Mouse (Mus musculus) hindbrain, embryonic 15.5 days (tissue): ENCODE results near the gene Numa1. TPM values are rescaled to one million over a fixed set of nuclear protein-coding genes. Genes with fewer than 3 reads are reported as not detected.
A peak's percentile ranks its signal among the peaks of the same experiment; 100 is the strongest.
"Not testable (repeated sequence)": the region's sequence is repeated elsewhere in the genome, so short reads cannot be mapped to it uniquely, and the experiment has no call there.

Experiments used
- ATAC-seq: fragments of 200-750 bp; cut with Nextera tagmentation; 2 replicates; pipeline ENCODE4 v1.8.0; 2017; ENCODE audit warnings: low read depth, moderate number of reproducible peaks, moderate TSS enrichment; ENCODE audit not compliant: low FRiP score
- H3K27ac ChIP-seq: fragments of 300-500 bp; sonication (generic); replicated peaks from 2 replicates; pipeline ENCODE4 v1.5.1; 2015; ENCODE audit warnings: mild to moderate bottlenecking, inconsistent platforms
- H3K27me3 ChIP-seq: fragments of 300-500 bp; sonication (generic); 2 replicates; pipeline ENCODE4 v1.6.1; 2015; ENCODE audit warnings: control low read depth, inconsistent platforms
- H3K36me3 ChIP-seq: fragments of 300-500 bp; sonication (generic); 2 replicates; pipeline ENCODE4 v1.6.1; 2015; ENCODE audit warnings: control low read depth, inconsistent platforms
- H3K4me1 ChIP-seq: fragments of 300-500 bp; sonication (generic); replicated peaks from 2 replicates; pipeline ENCODE4 v1.6.1; 2015; ENCODE audit warnings: control low read depth, inconsistent platforms
- H3K4me2 ChIP-seq: fragments of 300-500 bp; sonication (generic); 2 replicates; pipeline ENCODE4 v1.6.1; 2015; ENCODE audit warnings: moderate library complexity, mild to moderate bottlenecking, inconsistent platforms
- H3K4me3 ChIP-seq: fragments of 300-500 bp; sonication (generic); 2 replicates; pipeline ENCODE4 v1.5.1; 2015; ENCODE audit warnings: mild to moderate bottlenecking, inconsistent platforms
- H3K9ac ChIP-seq: fragments of 300-500 bp; sonication (generic); 2 replicates; pipeline ENCODE4 v1.6.1; 2015; ENCODE audit warnings: inconsistent platforms
- H3K9me3 ChIP-seq: fragments of 300-500 bp; sonication (generic); 2 replicates; pipeline ENCODE4 v1.6.1; 2016; ENCODE audit warnings: control low read depth, inconsistent platforms
- WGBS: fragments of 180-500 bp; shearing (Covaris S2); methylation state at CpG from one replicate; pipeline ENCODE4 v1.1.7; 2015; 5-methylcytosine and 5-hydroxymethylcytosine counted together
- polyA plus RNA-seq: library from polyadenylated mRNA; unstranded; fragments of >200 nt; fragmentation: Nextera tagmentation; extraction: Ambion mirVana; gene quantifications from 2 replicates; pipeline ENCODE4 v1.2.1, GENCODE M21; 2015

Numa1 gene
- polyA plus RNA-seq, 1 experiment from 2014 or later: 46.5 TPM

DNA sequence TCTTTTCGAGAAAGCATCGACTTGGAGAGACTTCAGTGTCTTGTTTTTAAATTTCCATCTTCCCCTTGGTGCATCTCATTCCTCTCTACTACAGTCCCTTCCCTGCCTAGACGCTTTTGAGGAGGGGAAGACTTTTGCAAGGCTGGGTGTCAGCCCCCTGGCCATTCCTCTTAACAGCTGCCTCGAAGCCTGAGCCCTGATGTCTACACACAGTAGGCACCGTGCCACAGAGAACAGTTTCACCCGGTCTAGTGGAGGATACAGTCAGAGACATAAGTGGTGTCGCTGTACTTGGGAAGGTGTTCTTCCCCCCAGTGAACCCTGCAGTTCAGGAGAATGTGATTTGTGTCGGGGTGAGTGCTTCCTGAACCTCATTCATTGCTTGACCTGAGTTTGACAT, 27.2 kb upstream of the Numa1 start:
- peaks cover 23% of the 10 kb centered on the region for H3K36me3 ChIP-seq
- 74% methylated on average over 8 of the region's 8 CpGs for WGBS
- no peaks in the 10 kb centered on the region for H3K27me3 ChIP-seq
- no peaks in the 10 kb centered on the region for H3K9me3 ChIP-seq
- H3K4me3 ChIP-seq: peak overlapping the region; percentile 87
- no peak for ATAC-seq
- peak overlapping the region; percentile 64 for H3K4me2 ChIP-seq
- H3K9ac ChIP-seq: peak overlapping the region; percentile 93; the same call in 1 of the 2 replicates
- no peak overlapping the region for H3K27ac ChIP-seq
- H3K4me1 ChIP-seq: peaks cover 31% of the 10 kb centered on the region

DNA sequence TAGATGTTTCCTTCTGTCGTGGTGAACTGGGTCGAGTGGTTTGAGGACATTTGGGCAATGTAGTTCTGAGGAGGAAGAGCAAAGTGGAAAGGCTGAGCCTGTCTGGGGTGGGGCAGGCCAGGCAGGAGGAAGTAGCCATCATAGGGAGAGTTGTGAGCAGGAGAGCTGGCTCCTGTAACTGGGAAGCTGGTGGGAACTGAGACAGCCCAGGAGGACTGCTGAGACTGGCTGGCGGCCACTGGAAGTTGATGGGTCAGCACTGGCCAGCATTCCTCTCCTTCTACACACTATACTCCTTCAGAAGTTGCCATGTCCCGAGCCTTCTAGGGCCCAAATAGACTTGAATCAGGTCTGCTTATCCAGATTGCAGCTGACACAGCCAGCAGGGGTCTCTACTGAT, 25.5 kb upstream of the Numa1 start:
- Histone ChIP-seq H3K9ac (no peak overlapping the region), H3K27me3 (no peaks in the 10 kb centered on the region), H3K9me3 (no peaks in the 10 kb centered on the region), H3K27ac (no peak overlapping the region), H3K36me3 (peaks cover 35% of the 10 kb centered on the region), H3K4me3 (no peak overlapping the region), H3K4me1 (peaks cover 31% of the 10 kb centered on the region), H3K4me2 (no peak overlapping the region)
- WGBS: 77% methylated on average over 4 of the region's 4 CpGs
- no peak for ATAC-seq

GRCm38 (mm10) chr7:101910138-101910537, 23.8 kb upstream of the Numa1 start:
- 94% methylated on average over 4 of the region's 4 CpGs for WGBS
- Histone ChIP-seq H3K36me3 (peaks cover 48% of the 10 kb centered on the region), H3K4me3 (no peak overlapping the region), H3K27ac (no peak overlapping the region), H3K27me3 (no peaks in the 10 kb centered on the region), H3K4me2 (no peak overlapping the region), H3K9me3 (no peaks in the 10 kb centered on the region), H3K4me1 (peaks cover 26% of the 10 kb centered on the region), H3K9ac (no peak overlapping the region)
- ATAC-seq: no peak

DNA sequence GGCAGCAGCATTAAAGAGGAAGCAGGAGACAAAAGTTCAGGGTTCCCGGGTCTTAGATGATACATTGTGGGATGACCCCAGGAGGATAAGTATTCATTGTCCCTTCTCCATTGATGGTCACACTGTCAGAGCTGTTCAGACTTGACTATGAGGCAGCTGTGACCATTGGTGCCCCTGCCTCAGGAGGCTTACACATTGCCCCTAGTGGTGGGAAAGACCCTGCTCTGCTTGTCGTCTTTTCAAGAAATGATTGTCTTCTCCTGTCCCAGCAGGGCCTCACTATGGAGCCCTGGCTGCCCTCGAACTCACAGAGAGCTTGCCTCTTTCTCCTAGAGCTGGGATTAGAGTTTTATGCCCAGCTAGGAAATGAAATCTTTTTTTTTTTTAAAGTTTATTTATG, 21.9 kb upstream of the Numa1 start:
- Histone ChIP-seq H3K4me2 (no peak overlapping the region), H3K4me1 (peaks cover 16% of the 10 kb centered on the region), H3K27me3 (no peaks in the 10 kb centered on the region), H3K4me3 (no peak overlapping the region), H3K36me3 (peaks cover 48% of the 10 kb centered on the region), H3K9me3 (no peaks in the 10 kb centered on the region), H3K9ac (no peak overlapping the region), H3K27ac (no peak overlapping the region)
- no peak for ATAC-seq
- WGBS: 57% methylated on average over 3 of the region's 3 CpGs

DNA sequence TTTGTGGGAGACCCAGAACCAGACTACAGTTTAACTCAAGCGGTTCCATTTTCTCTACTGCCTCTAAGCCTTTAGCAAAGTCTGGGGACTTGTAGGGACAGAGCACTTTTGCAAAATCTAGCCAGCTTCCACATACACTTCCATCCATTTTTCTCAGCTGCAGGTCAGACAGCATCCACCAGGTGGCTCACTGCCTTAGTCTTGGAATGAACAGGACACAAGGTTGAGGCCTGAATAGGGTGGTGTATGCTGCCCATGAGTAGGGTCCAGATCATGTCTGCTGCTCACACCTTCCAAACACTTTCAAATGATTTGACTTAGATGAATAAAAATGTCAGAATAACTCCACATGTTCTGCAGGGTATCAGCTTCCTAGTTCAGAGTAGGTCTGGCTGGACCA, 15.8 kb upstream of the Numa1 start:
- peak; percentile 81; the same call in 1 of the 2 replicates for ATAC-seq
- Histone ChIP-seq H3K36me3 (peaks cover 15% of the 10 kb centered on the region), H3K4me3 (no peak overlapping the region), H3K9me3 (no peaks in the 10 kb centered on the region), H3K4me2 (no peak overlapping the region), H3K27me3 (no peaks in the 10 kb centered on the region), H3K4me1 (no peaks in the 10 kb centered on the region), H3K9ac (no peak overlapping the region), H3K27ac (no peak overlapping the region)
- 11% methylated on average over 1 of the region's 1 CpGs for WGBS

DNA sequence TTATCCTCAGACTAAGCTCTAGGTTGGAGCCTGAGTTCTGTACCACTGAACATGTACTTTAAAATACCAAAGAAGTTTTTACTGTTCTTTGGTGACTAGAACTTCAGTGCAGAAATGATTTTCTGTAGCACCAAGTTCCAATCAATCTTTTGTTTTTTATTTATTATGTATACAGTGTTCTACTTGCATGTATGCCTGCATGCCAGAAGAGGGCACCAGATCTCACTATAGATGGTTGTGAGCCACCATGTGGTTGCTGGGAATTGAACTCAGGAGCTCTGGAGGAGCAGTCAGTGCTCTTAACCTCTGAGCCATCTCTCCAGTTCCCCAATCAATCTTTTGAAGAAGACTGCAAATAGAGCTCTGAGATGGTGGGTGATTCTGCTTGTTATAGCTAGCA, 8.0 kb upstream of the Numa1 start:
- not testable (repeated sequence) for H3K9ac ChIP-seq, H3K27me3 ChIP-seq, H3K27ac ChIP-seq, H3K4me3 ChIP-seq, H3K36me3 ChIP-seq, ATAC-seq, H3K9me3 ChIP-seq, H3K4me1 ChIP-seq, H3K4me2 ChIP-seq

DNA sequence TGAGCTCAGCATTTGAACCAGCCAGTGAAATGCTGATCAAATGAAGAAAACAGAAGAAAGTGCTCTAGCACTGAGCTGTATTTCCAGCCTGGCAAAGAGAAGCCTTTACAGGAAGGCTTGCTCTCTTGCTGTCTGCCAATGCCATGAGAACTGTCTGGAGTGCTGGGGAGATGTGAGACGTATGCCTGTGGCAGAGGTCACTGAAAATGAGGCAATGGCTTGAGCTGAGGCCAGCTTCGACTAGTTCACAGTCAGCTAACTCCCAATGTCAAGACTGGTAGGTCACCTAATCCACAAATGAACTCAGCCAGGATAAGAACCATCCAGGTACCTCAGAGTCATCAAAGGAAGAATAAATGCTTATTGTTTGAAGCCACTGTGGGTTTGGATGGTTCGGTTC, 5.8 kb upstream of the Numa1 start:
- Histone ChIP-seq H3K4me1 (peaks cover 6% of the 10 kb centered on the region), H3K36me3 (no peaks in the 10 kb centered on the region), H3K4me2 (no peak overlapping the region), H3K27me3 (no peaks in the 10 kb centered on the region), H3K9me3 (no peaks in the 10 kb centered on the region), H3K9ac (no peak overlapping the region), H3K4me3 (no peak overlapping the region), H3K27ac (no peak overlapping the region)
- ATAC-seq: no peak
- WGBS: 90% methylated on average over 3 of the region's 3 CpGs

GRCm38 (mm10) chr7:101932551-101932950, 1.4 kb upstream of the Numa1 start:
- WGBS: 98% methylated on average over 1 of the region's 1 CpGs
- H3K9ac ChIP-seq: peak overlapping the region; percentile 57; the same call in 1 of the 2 replicates

GRCm38 (mm10) chr7:101933300-101933699, 611 bp upstream of the Numa1 start:
- H3K36me3 ChIP-seq: no peaks in the 10 kb centered on the region
- H3K27ac ChIP-seq: peak overlapping the region; percentile 69
- 9% methylated on average over 15 of the region's 15 CpGs for whole genome bisulfite sequencing

More at GRCm38 (mm10) chr7:101932551-101932950, 1.4 kb upstream of the Numa1 start:
- peaks cover 28% of the 10 kb centered on the region for H3K4me1 ChIP-seq
- peak overlapping the region; percentile 99 for H3K4me3 ChIP-seq
- no peak for ATAC-seq
- H3K4me2 ChIP-seq: peak overlapping the region; percentile 80
- H3K27me3 ChIP-seq: no peaks in the 10 kb centered on the region
- H3K36me3 ChIP-seq: no peaks in the 10 kb centered on the region
- H3K27ac ChIP-seq: no peak overlapping the region
- no peaks in the 10 kb centered on the region for H3K9me3 ChIP-seq

GRCm38 (mm10) chr7:101935957-101936356, 2.0 kb downstream of the Numa1 start:
- Histone ChIP-seq H3K9me3 (no peaks in the 10 kb centered on the region), H3K4me2 (no peak overlapping the region), H3K4me3 (no peak overlapping the region), H3K9ac (no peak overlapping the region), H3K4me1 (peaks cover 30% of the 10 kb centered on the region), H3K27me3 (no peaks in the 10 kb centered on the region), H3K27ac (no peak overlapping the region), H3K36me3 (no peaks in the 10 kb centered on the region)
- no peak for ATAC-seq
- 94% methylated on average over 4 of the region's 4 CpGs for WGBS

More at GRCm38 (mm10) chr7:101933300-101933699, 611 bp upstream of the Numa1 start:
- H3K9ac ChIP-seq: peak overlapping the region; percentile 57
- H3K27me3 ChIP-seq: no peaks in the 10 kb centered on the region
- peak overlapping the region; percentile 99 for H3K4me3 ChIP-seq
- H3K9me3 ChIP-seq: no peaks in the 10 kb centered on the region
- H3K4me2 ChIP-seq: peak overlapping the region; percentile 80
- ATAC-seq: peak; percentile 25
- peaks cover 30% of the 10 kb centered on the region for H3K4me1 ChIP-seq

GRCm38 (mm10) chr7:101936996-101937395, 3.1 kb downstream of the Numa1 start:
- Histone ChIP-seq H3K4me2 (no peak overlapping the region), H3K36me3 (no peaks in the 10 kb centered on the region), H3K9ac (no peak overlapping the region), H3K4me3 (no peak overlapping the region), H3K27ac (no peak overlapping the region), H3K9me3 (no peaks in the 10 kb centered on the region), H3K27me3 (no peaks in the 10 kb centered on the region), H3K4me1 (peaks cover 30% of the 10 kb centered on the region)
- WGBS: 94% methylated on average over 4 of the region's 4 CpGs
- no peak for ATAC-seq

DNA sequence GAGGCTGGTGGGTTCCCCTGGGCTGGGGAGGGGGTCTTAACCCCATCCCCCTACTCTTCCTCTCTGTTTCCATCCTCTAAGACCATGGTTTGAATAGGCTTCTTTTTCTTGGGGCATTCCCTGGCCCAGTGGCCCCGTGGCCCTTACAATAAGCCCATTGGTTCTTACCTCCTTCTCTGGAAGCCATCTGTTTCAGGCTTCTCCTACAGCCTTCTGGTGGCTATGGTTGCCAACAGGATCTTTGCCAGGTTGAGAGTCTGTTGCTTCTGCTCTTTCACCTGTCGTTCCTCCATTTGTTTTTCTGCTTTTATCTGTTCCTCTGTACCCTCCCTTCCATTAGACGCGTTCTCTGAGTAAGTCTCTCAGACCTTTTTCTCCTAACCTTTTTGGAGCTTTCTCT, 3.7 kb downstream of the Numa1 start:
- no peak for ATAC-seq
- H3K9me3 ChIP-seq: no peaks in the 10 kb centered on the region
- no peak overlapping the region for H3K4me2 ChIP-seq
- no peaks in the 10 kb centered on the region for H3K27me3 ChIP-seq
- no peaks in the 10 kb centered on the region for H3K36me3 ChIP-seq
- H3K27ac ChIP-seq: no peak overlapping the region
- no peak overlapping the region for H3K4me3 ChIP-seq
- H3K4me1 ChIP-seq: peaks cover 30% of the 10 kb centered on the region
- no peak overlapping the region for H3K9ac ChIP-seq
- 82% methylated on average over 4 of the region's 4 CpGs for WGBS

- Histone ChIP-seq H3K4me1 (peaks cover 22% of the 10 kb centered on the region), H3K36me3 (no peaks in the 10 kb centered on the region), H3K4me3 (no peak overlapping the region), H3K4me2 (no peak overlapping the region), H3K27me3 (no peaks in the 10 kb centered on the region), H3K9me3 (no peaks in the 10 kb centered on the region), H3K27ac (no peak overlapping the region), H3K9ac (no peak overlapping the region)
- ATAC-seq: no peak
- 88% methylated on average over 2 of the region's 2 CpGs for WGBS
Measured at GRCm38 (mm10) chr7:101938348-101938747, 4.4 kb downstream of the Numa1 start.
